Mouse (Mus musculus) brain, embryonic 14.5 days (tissue): ENCODE measurements around the gene Nfic.

ENCODE experiments used
- CTCF ChIP-seq: fragments of 200-500 bp; IDR thresholded peaks from 2 replicates; pipeline ENCODE4 v1.5.1; 2012; ENCODE audit warnings: inconsistent platforms, mild to moderate bottlenecking, moderate library complexity, borderline replicate concordance; ENCODE audit not compliant: insufficient read depth, insufficient read length; ENCODE audit errors: extremely low read depth
- POLR2A ChIP-seq: fragments of 200-500 bp; IDR thresholded peaks from 2 replicates; pipeline ENCODE4 v1.6.1; 2012; ENCODE audit warnings: mild to moderate bottlenecking, inconsistent platforms, borderline replicate concordance; ENCODE audit not compliant: poor library complexity, insufficient read depth, insufficient read length, severe bottlenecking; ENCODE audit errors: extremely low read depth

GRCm38 (mm10) chr10:81358841-81359240 is 96.6 kb downstream of the Nfic start:
- TF ChIP-seq POLR2A = no peak
- TF ChIP-seq CTCF = no peak
